In the genomic region with DNA sequence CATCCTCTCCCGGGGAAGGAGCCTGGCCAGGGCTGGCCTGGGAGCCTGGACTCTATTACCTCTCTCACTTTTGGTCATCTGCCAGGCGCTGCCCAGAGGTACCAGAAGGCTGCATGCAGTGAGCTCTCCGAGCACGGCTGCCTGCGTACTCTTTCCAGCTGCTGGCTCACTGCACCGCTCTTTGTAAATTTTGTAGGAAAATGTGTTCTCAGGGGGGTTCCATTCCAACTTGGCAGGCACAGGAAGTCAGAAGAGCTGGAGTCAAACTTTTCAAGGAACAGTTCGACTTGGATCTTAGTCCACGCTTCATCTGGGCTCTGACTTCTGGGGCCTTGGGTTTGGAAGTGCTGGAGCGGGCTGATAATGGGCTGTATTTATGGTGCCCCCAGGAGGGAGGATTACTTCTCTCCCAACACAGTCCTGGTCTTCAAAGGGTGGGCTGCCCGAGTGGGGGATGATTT, we compare ENCODE assay signal across 7 mouse cellular contexts.
DNase-seq lines count a peak whose midpoint lies in the region; ATAC-seq lines count a peak whose summit lies in the region.

No protein-coding gene starts in this region.

- ATAC-seq in stomach, embryonic 15.5 days (ENCODE audit: insufficient read depth, low FRiP score, low read depth) = no peak; the same call in 1 of the 2 replicates

- no peaks in the 10 kb centered on the region for H3K27me3 ChIP-seq in stomach, embryonic 15.5 days (replicated peaks)

- 0 out of 2 replicates have a peak overlapping the region, but pooled peaks have one; percentile 44 for H3K27ac ChIP-seq in stomach, embryonic 15.5 days

- no peak overlapping the region for H3K4me2 ChIP-seq in stomach, embryonic 15.5 days

- H3K4me3 ChIP-seq in stomach, embryonic 15.5 days (replicated peaks) = no peak overlapping the region

- no peaks in the 10 kb centered on the region for H3K36me3 ChIP-seq in stomach, embryonic 15.5 days

- DNase-seq in testis, postnatal 10 days (ENCODE audit: low spot score) = peak; percentile 49
- DNase-seq in testis, postnatal 14 days (ENCODE audit: low spot score) = no peak
- peak; percentile 62 for DNase-seq in gastrocnemius, postnatal 25 days
- peak; percentile 29 for DNase-seq in kidney, adult 9 months
- DNase-seq in left cerebral cortex, adult 18-20 months (ENCODE audit: low spot score in 2 of 2) = no peak
- DNase-seq in frontal cortex, adult 2 months (ENCODE audit: extremely low spot score in 1 of 2, low spot score in 1 of 2) = no peak

- 34% methylated on average over 10 of the region's 10 CpGs for WGBS in stomach, embryonic 15.5 days

- no peaks in the 10 kb centered on the region for H3K9me3 ChIP-seq in stomach, embryonic 15.5 days

- H3K9ac ChIP-seq in stomach, embryonic 15.5 days = no peak overlapping the region

- peaks cover 10% of the 10 kb centered on the region; the same call in 1 of the 2 replicates for H3K4me1 ChIP-seq in stomach, embryonic 15.5 days

Comparison
In these comparisons a context has a peak if more than half of its experiments do, and no peak if none do; other contexts are left out.
1. DNase-seq: peak in testis, postnatal 10 days (single experiment), gastrocnemius, postnatal 25 days (single experiment) and kidney, adult 9 months (single experiment); none in testis, postnatal 14 days (single experiment), left cerebral cortex, adult 18-20 months (0 of 2) and frontal cortex, adult 2 months (0 of 2).